ENCODE assay signal across 8 mouse cellular contexts in genomic region chr4:135433443-135434394, GRCm38 (mm10). TPM values are rescaled to one million over a fixed set of nuclear protein-coding genes. Genes with fewer than 3 reads are reported as not detected.
A peak's percentile ranks its signal among the peaks of the same experiment; 100 is the strongest.
DNase-seq lines count a peak whose midpoint lies in the region; ATAC-seq and TF ChIP-seq lines count a peak whose summit lies in the region.

Rcan3 (minus strand) TSS chr4:135433853.

- H3K4me1 ChIP-seq in forebrain, embryonic 12.5 days, result peaks cover 13% of the 10 kb centered on the region
- peaks cover 11% of the 10 kb centered on the region for H3K4me1 ChIP-seq in heart, embryonic 16.5 days (ENCODE audit: control insufficient read depth, insufficient read depth, low read length)
- H3K4me1 ChIP-seq in liver, postnatal 0 days (ENCODE audit: insufficient read depth), result peaks cover 9% of the 10 kb centered on the region
- H3K4me1 ChIP-seq in neural tube, embryonic 13.5 days (replicated peaks), result peaks cover 21% of the 10 kb centered on the region

- DNase-seq in ES-CJ7 (ENCODE audit: low read depth, low spot score), result peak; percentile 82
- DNase-seq in c-Kit-positive CD71-positive TER-119-positive erythroid progenitor cells, embryonic 14.5 days (ENCODE audit: low spot score), result peak; percentile 84
- peak; percentile 79 to 90 for DNase-seq in kidney, postnatal 36 days
- peak; percentile 95 for DNase-seq in liver, postnatal 0 days
- DNase-seq in telencephalon, adult 2 months (ENCODE audit: low read depth, low spot score), result peak; percentile 50

- under 1% methylated on average over 45 of the region's 79 CpGs for WGBS in forebrain, embryonic 12.5 days
- under 1% methylated on average over 65 of the region's 79 CpGs for WGBS in heart, embryonic 16.5 days
- under 1% methylated on average over 51 of the region's 79 CpGs for WGBS in liver, postnatal 0 days (ENCODE audit: insufficient replicate concordance)
- WGBS in neural tube, embryonic 13.5 days, result under 1% methylated on average over 75 of the region's 79 CpGs

- no peaks in the 10 kb centered on the region for H3K36me3 ChIP-seq in forebrain, embryonic 12.5 days (replicated peaks)
- H3K36me3 ChIP-seq in heart, embryonic 16.5 days (ENCODE audit: control insufficient read depth, insufficient read depth), result no peaks in the 10 kb centered on the region
- H3K36me3 ChIP-seq in liver, postnatal 0 days (replicated peaks; ENCODE audit: insufficient read depth, low read length), result no peaks in the 10 kb centered on the region
- H3K36me3 ChIP-seq in neural tube, embryonic 13.5 days, result no peaks in the 10 kb centered on the region

- peak within 1 kb of the TSS; percentile 85 for H3K9ac ChIP-seq in forebrain, embryonic 12.5 days
- peak within 1 kb of the TSS; percentile 87 for H3K9ac ChIP-seq in heart, embryonic 16.5 days (ENCODE audit: low read length)
- peak within 1 kb of the TSS; percentile 79 for H3K9ac ChIP-seq in liver, postnatal 0 days (replicated peaks)
- H3K9ac ChIP-seq in neural tube, embryonic 13.5 days, result peak within 1 kb of the TSS; percentile 92

- peak within 1 kb of the TSS; percentile 61; the same call in 1 of the 2 replicates for H3K27ac ChIP-seq in forebrain, embryonic 12.5 days
- H3K27ac ChIP-seq in heart, embryonic 16.5 days (ENCODE audit: low read length), result peak within 1 kb of the TSS; percentile 41
- peak within 1 kb of the TSS; percentile 76 for H3K27ac ChIP-seq in liver, postnatal 0 days (ENCODE audit: low read depth)
- peak within 1 kb of the TSS; percentile 78 for H3K27ac ChIP-seq in neural tube, embryonic 13.5 days (replicated peaks)

- TF ChIP-seq EP300 in liver, postnatal 0 days (IDR thresholded peaks at IDR 0.05; ENCODE audit: low read depth), result no peak

- H3K4me2 ChIP-seq in forebrain, embryonic 12.5 days, result peak within 1 kb of the TSS; percentile 94
- peak within 1 kb of the TSS; percentile 87 for H3K4me2 ChIP-seq in heart, embryonic 16.5 days (ENCODE audit: low read depth, low read length)
- H3K4me2 ChIP-seq in liver, postnatal 0 days (ENCODE audit: low read depth, low read length), result peak within 1 kb of the TSS; percentile 93
- H3K4me2 ChIP-seq in neural tube, embryonic 13.5 days, result peak within 1 kb of the TSS; percentile 77

- peak; percentile 85 for ATAC-seq in forebrain, embryonic 12.5 days (ENCODE audit: low FRiP score)
- ATAC-seq in heart, embryonic 16.5 days (replicated peaks; ENCODE audit: extremely low read depth, insufficient read depth, low FRiP score), result peak; percentile 90
- ATAC-seq in liver, postnatal 0 days, result peak; percentile 92
- ATAC-seq in neural tube, embryonic 13.5 days (ENCODE audit: low read depth), result peak; percentile 83

- H3K4me3 ChIP-seq in forebrain, embryonic 12.5 days (replicated peaks), result peak within 1 kb of the TSS; percentile 72
- H3K4me3 ChIP-seq in heart, embryonic 16.5 days (ENCODE audit: low read length), result peak within 1 kb of the TSS; percentile 69
- H3K4me3 ChIP-seq in liver, postnatal 0 days (ENCODE audit: low read depth, low read length), result peak within 1 kb of the TSS; percentile 66
- peak within 1 kb of the TSS; percentile 76 for H3K4me3 ChIP-seq in neural tube, embryonic 13.5 days

- peak; percentile 44 for TF ChIP-seq CTCF in liver, postnatal 0 days (IDR thresholded peaks at IDR 0.05; ENCODE audit: low read depth)

- peaks cover 6% of the 10 kb centered on the region for H3K27me3 ChIP-seq in forebrain, embryonic 12.5 days
- H3K27me3 ChIP-seq in heart, embryonic 16.5 days (ENCODE audit: control insufficient read depth, insufficient read depth, low read length), result no peaks in the 10 kb centered on the region
- no peaks in the 10 kb centered on the region for H3K27me3 ChIP-seq in liver, postnatal 0 days (ENCODE audit: insufficient read depth, low read length)
- no peaks in the 10 kb centered on the region; the same call in 1 of the 2 replicates for H3K27me3 ChIP-seq in neural tube, embryonic 13.5 days

- no peaks in the 10 kb centered on the region for H3K9me3 ChIP-seq in forebrain, embryonic 12.5 days
- no peaks in the 10 kb centered on the region for H3K9me3 ChIP-seq in heart, embryonic 16.5 days (replicated peaks; ENCODE audit: control insufficient read depth, low read length)
- no peaks in the 10 kb centered on the region for H3K9me3 ChIP-seq in liver, postnatal 0 days (ENCODE audit: low read length)
- H3K9me3 ChIP-seq in neural tube, embryonic 13.5 days, result no peaks in the 10 kb centered on the region

RNA-seq across cellular contexts. Expression of gene Rcan3, which starts in this region (rescaled TPM):
- 18.6 and 20.2 TPM in 2 replicates for polyA plus RNA-seq in forebrain, embryonic 12.5 days (2016; fragmentation: Nextera tagmentation; extraction: Ambion mirVana)
- polyA plus RNA-seq in heart, embryonic 16.5 days (2015; fragmentation: Nextera tagmentation; extraction: Ambion mirVana), result 8.0 and 10.5 TPM in 2 replicates
- 3.7 and 4.9 TPM in 2 replicates for polyA plus RNA-seq in liver, postnatal 0 days (2015; fragmentation: Nextera tagmentation; extraction: Ambion mirVana)
- 29.2 and 30.3 TPM in 2 replicates for polyA plus RNA-seq in neural tube, embryonic 13.5 days (2015; fragmentation: Nextera tagmentation; extraction: Ambion mirVana)

Comparison
In these comparisons a context has a peak if more than half of its experiments do, and no peak if none do; other contexts are left out.
1. Peak in every context shown above with its lines: DNase-seq, ATAC-seq, H3K4me3 ChIP-seq and H3K27ac ChIP-seq.